Mouse (Mus musculus): ENCODE results near the gene Primpol.
"Not testable (repeated sequence)": the region's sequence is repeated elsewhere in the genome, so short reads cannot be mapped to it uniquely, and the experiment has no call there.

The Primpol gene

GRCm38 (mm10) chr8:46603587-46603986 lies 13.4 kb downstream of the Primpol start:
- no peak for DNase-seq (ENCODE audit: low spot score)

GRCm38 (mm10) chr8:46600959-46601707 lies 15.9 kb downstream of the Primpol start:
- no peak for DNase-seq (ENCODE audit: low spot score)

GRCm38 (mm10) chr8:46599314-46599904 lies 17.6 kb downstream of the Primpol start:
- no peak for DNase-seq (ENCODE audit: low spot score)

- no peak for DNase-seq (ENCODE audit: low spot score)
Observed at GRCm38 (mm10) chr8:46598753-46599152, 18.3 kb downstream of the Primpol start.

GRCm38 (mm10) chr8:46598114-46598513 lies 18.9 kb downstream of the Primpol start:
- DNase-seq (ENCODE audit: low spot score) = no peak

- DNase-seq (ENCODE audit: low spot score) = no peak
Observed at GRCm38 (mm10) chr8:46597411-46597810, 19.6 kb downstream of the Primpol start.

GRCm38 (mm10) chr8:46596530-46596929 lies 20.5 kb downstream of the Primpol start:
- no peak for DNase-seq (ENCODE audit: low spot score)

- no peak for DNase-seq (ENCODE audit: low spot score)
Observed at GRCm38 (mm10) chr8:46595593-46595992, 21.4 kb downstream of the Primpol start.

GRCm38 (mm10) chr8:46593772-46594171 lies 23.2 kb downstream of the Primpol start:
- DNase-seq (ENCODE audit: low spot score) = no peak

GRCm38 (mm10) chr8:46593067-46593466 lies 23.9 kb downstream of the Primpol start:
- DNase-seq (ENCODE audit: low spot score) = no peak

- peak; percentile 34 for DNase-seq (ENCODE audit: low spot score)
Observed at GRCm38 (mm10) chr8:46588663-46589062, 28.3 kb downstream of the Primpol start.

GRCm38 (mm10) chr8:46587911-46588310 lies 29.1 kb downstream of the Primpol start:
- DNase-seq (ENCODE audit: low spot score) = peak; percentile 64

GRCm38 (mm10) chr8:46585576-46585975 lies 31.4 kb downstream of the Primpol start:
- DNase-seq (ENCODE audit: low spot score) = no peak

GRCm38 (mm10) chr8:46584328-46584727 lies 32.7 kb downstream of the Primpol start:
- not testable (repeated sequence) for DNase-seq (ENCODE audit: low spot score)

GRCm38 (mm10) chr8:46578794-46579193 lies 38.2 kb downstream of the Primpol start:
- DNase-seq (ENCODE audit: low spot score) = no peak

GRCm38 (mm10) chr8:46573964-46574363 lies 43.0 kb downstream of the Primpol start:
- DNase-seq (ENCODE audit: low spot score) = no peak

- DNase-seq (ENCODE audit: low spot score) = no peak
Observed at GRCm38 (mm10) chr8:46573446-46573845, 43.6 kb downstream of the Primpol start.

GRCm38 (mm10) chr8:46570673-46571072 lies 46.3 kb downstream of the Primpol start:
- no peak for DNase-seq (ENCODE audit: low spot score)

- DNase-seq (ENCODE audit: low spot score) = no peak
Observed at GRCm38 (mm10) chr8:46569659-46570441, 47.2 kb downstream of the Primpol start.

GRCm38 (mm10) chr8:46568942-46569341 lies 48.1 kb downstream of the Primpol start:
- DNase-seq (ENCODE audit: low spot score) = no peak

- DNase-seq (ENCODE audit: low spot score) = no peak
Observed at GRCm38 (mm10) chr8:46567946-46568345, 49.1 kb downstream of the Primpol start.

- DNase-seq (ENCODE audit: low spot score) = no peak
Observed at GRCm38 (mm10) chr8:46566914-46567529, 50.0 kb downstream of the Primpol start.
